Mouse (Mus musculus) liver, embryonic 14.5 days (tissue): ENCODE data around the gene Rxra. TPM values are rescaled to one million over a fixed set of nuclear protein-coding genes. Genes with fewer than 3 reads are reported as not detected.

ENCODE experiments used
- ATAC-seq: fragments of 200-750 bp; cut with Nextera tagmentation; 2 replicates; pipeline ENCODE4 v1.8.0; 2017; ENCODE audit warnings: moderate number of reproducible peaks, mild to moderate bottlenecking, moderate library complexity; ENCODE audit not compliant: insufficient read depth
- DNase-seq, 3 experiments: peaks; one replicate each; pipeline ENCODE4 v3.0.0-alpha.2; 2012 to 2013; ENCODE audit warnings: low read depth in 3 of 3, low spot score in 3 of 3
- H3K27ac ChIP-seq: fragments of 300-500 bp; sonication (generic); 2 replicates; pipeline ENCODE4 v1.5.1; 2014; ENCODE audit warnings: moderate library complexity, mild to moderate bottlenecking, control low read depth, inconsistent platforms
- H3K27me3 ChIP-seq: fragments of 300-500 bp; sonication (generic); 2 replicates; pipeline ENCODE4 v1.6.1; 2014; ENCODE audit warnings: mild to moderate bottlenecking, low read length, moderate library complexity; ENCODE audit not compliant: control insufficient read depth, insufficient read depth
- H3K36me3 ChIP-seq: fragments of 300-500 bp; sonication (generic); replicated peaks from 2 replicates; pipeline ENCODE4 v1.6.1; 2014; ENCODE audit warnings: low read depth; ENCODE audit not compliant: control insufficient read depth, insufficient read depth
- H3K4me1 ChIP-seq, 2 experiments: fragments of 200-500 bp in 1 of 2; fragments of 300-500 bp in 1 of 2; sonication (generic) in 1 of 2; replicated peaks; 2 replicates each; pipeline ENCODE4 v1.6.1; 2012 to 2014; ENCODE audit warnings: antibody characterized with exemption in 1 of 2, inconsistent platforms in 1 of 2, low read length in 1 of 2; ENCODE audit not compliant: control insufficient read depth in 2 of 2, insufficient read depth in 2 of 2
- H3K4me2 ChIP-seq: fragments of 300-500 bp; sonication (generic); 2 replicates; pipeline ENCODE4 v1.6.1; 2014; ENCODE audit warnings: low read depth, mild to moderate bottlenecking, control low read depth, moderate library complexity
- H3K4me3 ChIP-seq, 2 experiments: fragments of 200-500 bp in 1 of 2; fragments of 300-500 bp in 1 of 2; sonication (generic) in 1 of 2; 2 replicates each; pipeline ENCODE4 v1.5.1; 2012 to 2014; ENCODE audit warnings: low read depth in 2 of 2, low read length in 2 of 2, mild to moderate bottlenecking in 2 of 2, control low read depth in 1 of 2, inconsistent platforms in 1 of 2, moderate library complexity in 1 of 2; ENCODE audit not compliant: insufficient read depth in 1 of 2
- H3K9ac ChIP-seq: fragments of 300-500 bp; sonication (generic); replicated peaks from 2 replicates; pipeline ENCODE4 v1.6.1; 2014; ENCODE audit warnings: mild to moderate bottlenecking, control low read depth, moderate library complexity
- H3K9me3 ChIP-seq: fragments of 300-500 bp; sonication (generic); 2 replicates; pipeline ENCODE4 v1.6.1; 2016; ENCODE audit warnings: low read length, mixed read lengths; ENCODE audit not compliant: control insufficient read depth
- CTCF ChIP-seq: IDR thresholded peaks from 2 replicates; pipeline ENCODE4 v1.5.1; 2016; ENCODE audit warnings: antibody characterized with exemption, low read depth, control low read depth
- EP300 ChIP-seq: IDR thresholded peaks from 2 replicates; pipeline ENCODE4 v1.6.1; 2016; ENCODE audit warnings: antibody characterized with exemption, low read depth
- WGBS: fragments of 180-500 bp; shearing (Covaris S2); extraction: QIAGEN DNeasy Blood & Tissue Kit; methylation state at CpG from one replicate; pipeline ENCODE4 v1.1.7; 2014; ENCODE audit not compliant: insufficient replicate concordance; 5-methylcytosine and 5-hydroxymethylcytosine counted together
- polyA plus RNA-seq, 2 experiments: library from polyadenylated mRNA; depleted of rRNA in 1 of 2; stranded (reverse) in 1 of 2; unstranded in 1 of 2; fragments of >200 nt; fragmentation: Nextera tagmentation in 1 of 2; extraction: Ambion mirVana in 1 of 2; gene quantifications; 2 replicates each; pipeline versions ENCODE4 v1.2.1 to v1.2.3; 2012 to 2014

Rxra gene
- polyA plus RNA-seq, 2 experiments, result 2.4 to 7.5 TPM

GRCm38 (mm10) chr2:27745673-27746620 is 69.7 kb downstream of the Rxra start:
- TF ChIP-seq EP300, result no peak
- TF ChIP-seq CTCF, result no peak
- H3K27ac ChIP-seq, result no peak overlapping the region
- no peaks in the 10 kb centered on the region for H3K9me3 ChIP-seq
- no peak overlapping the region for H3K4me2 ChIP-seq
- ATAC-seq (no peak), DNase-seq (no peak)
- H3K27me3 ChIP-seq, result no peaks in the 10 kb centered on the region
- H3K4me3 ChIP-seq, result no peak overlapping the region
- WGBS, result 51% methylated on average over 18 of the region's 18 CpGs
- no peak overlapping the region for H3K9ac ChIP-seq
- H3K4me1 ChIP-seq, result peaks cover 0 to 4% of the 10 kb centered on the region in 2 experiments; a peak in 2 of 4 replicates
- peaks cover 4% of the 10 kb centered on the region; the same call in 1 of the 2 replicates for H3K36me3 ChIP-seq

GRCm38 (mm10) chr2:27746854-27747253 is 70.6 kb downstream of the Rxra start:
- Histone ChIP-seq H3K9ac (no peak overlapping the region), H3K36me3 (peaks cover 2% of the 10 kb centered on the region; the same call in 1 of the 2 replicates), H3K4me2 (no peak overlapping the region), H3K9me3 (no peaks in the 10 kb centered on the region), H3K4me1 (peaks cover 0 to 3% of the 10 kb centered on the region in 2 experiments; a peak in 2 of 4 replicates), H3K27me3 (no peaks in the 10 kb centered on the region), H3K27ac (no peak overlapping the region), H3K4me3 (no peak overlapping the region)
- DNase-seq, result no peak
- no peak for ATAC-seq
- WGBS, result 51% methylated on average over 2 of the region's 2 CpGs
- TF ChIP-seq EP300, result no peak
- TF ChIP-seq CTCF, result no peak

- no peak overlapping the region for H3K4me3 ChIP-seq
- no peak overlapping the region for H3K9ac ChIP-seq
- peaks cover 0 to 3% of the 10 kb centered on the region in 2 experiments; a peak in 2 of 4 replicates for H3K4me1 ChIP-seq
- WGBS, result 65% methylated on average over 11 of the region's 11 CpGs
- ATAC-seq (no peak), DNase-seq (no peak)
- no peaks in the 10 kb centered on the region for H3K27me3 ChIP-seq
- no peaks in the 10 kb centered on the region for H3K36me3 ChIP-seq
- H3K9me3 ChIP-seq, result no peaks in the 10 kb centered on the region
- no peak overlapping the region for H3K4me2 ChIP-seq
- no peak overlapping the region for H3K27ac ChIP-seq
- TF ChIP-seq CTCF, result no peak
- no peak for TF ChIP-seq EP300
Observed at GRCm38 (mm10) chr2:27748984-27749383, 72.7 kb downstream of the Rxra start.

- no peak overlapping the region for H3K9ac ChIP-seq
- H3K36me3 ChIP-seq, result no peaks in the 10 kb centered on the region
Observed at GRCm38 (mm10) chr2:27750399-27751134, 74.3 kb downstream of the Rxra start.

GRCm38 (mm10) chr2:27751135-27751519 is 74.9 kb downstream of the Rxra start:
- no peaks in the 10 kb centered on the region for H3K27me3 ChIP-seq
- no peaks in the 10 kb centered on the region for H3K36me3 ChIP-seq
- ATAC-seq (no peak), DNase-seq (no peak)
- TF ChIP-seq CTCF (no peak), EP300 (no peak)
- no peak overlapping the region for H3K9ac ChIP-seq
- no peak overlapping the region for H3K27ac ChIP-seq
- no peaks in the 10 kb centered on the region for H3K4me1 ChIP-seq
- no peak overlapping the region for H3K4me3 ChIP-seq
- no peak overlapping the region for H3K4me2 ChIP-seq
- WGBS, result 66% methylated on average over 7 of the region's 7 CpGs
- no peaks in the 10 kb centered on the region for H3K9me3 ChIP-seq

More at GRCm38 (mm10) chr2:27750399-27751134, 74.3 kb downstream of the Rxra start:
- H3K4me2 ChIP-seq, result no peak overlapping the region
- TF ChIP-seq CTCF (no peak), EP300 (no peak)
- H3K9me3 ChIP-seq, result no peaks in the 10 kb centered on the region
- no peak overlapping the region for H3K27ac ChIP-seq
- DNase-seq, result no peak
- H3K4me3 ChIP-seq, result no peak overlapping the region
- H3K4me1 ChIP-seq, result peaks cover 0 to under 1% of the 10 kb centered on the region in 2 experiments; a peak in 2 of 4 replicates
- 70% methylated on average over 12 of the region's 12 CpGs for WGBS
- H3K27me3 ChIP-seq, result no peaks in the 10 kb centered on the region
- ATAC-seq, result no peak
